Mouse (Mus musculus) embryonic facial prominence, embryonic 13.5 days (tissue): ENCODE measurements around the gene Rcbtb2. TPM values are rescaled to one million over a fixed set of nuclear protein-coding genes. Genes with fewer than 3 reads are reported as not detected.

ENCODE experiments used
- ATAC-seq: fragments of 200-750 bp; cut with Nextera tagmentation; 2 replicates; pipeline ENCODE4 v1.8.0; 2017; ENCODE audit warnings: low read depth; ENCODE audit not compliant: insufficient number of reproducible peaks, insufficient read depth, low FRiP score, low TSS enrichment
- H3K27ac ChIP-seq: fragments of 300-500 bp; sonication (generic); 2 replicates; pipeline ENCODE4 v1.5.1; 2015; ENCODE audit warnings: moderate library complexity, mild to moderate bottlenecking, inconsistent platforms
- H3K27me3 ChIP-seq: fragments of 300-500 bp; sonication (generic); 2 replicates; pipeline ENCODE4 v1.6.1; 2015; ENCODE audit warnings: mild to moderate bottlenecking, inconsistent platforms
- H3K36me3 ChIP-seq: fragments of 300-500 bp; sonication (generic); 2 replicates; pipeline ENCODE4 v1.6.1; 2015; ENCODE audit warnings: mild to moderate bottlenecking, inconsistent platforms
- H3K4me1 ChIP-seq: fragments of 300-500 bp; sonication (generic); 2 replicates; pipeline ENCODE4 v1.6.1; 2015; ENCODE audit warnings: inconsistent platforms
- H3K4me2 ChIP-seq: fragments of 300-500 bp; sonication (generic); 2 replicates; pipeline ENCODE4 v1.6.1; 2015; ENCODE audit warnings: moderate library complexity, mild to moderate bottlenecking, inconsistent platforms
- H3K4me3 ChIP-seq: fragments of 300-500 bp; sonication (generic); 2 replicates; pipeline ENCODE4 v1.5.1; 2015; ENCODE audit warnings: mild to moderate bottlenecking, inconsistent platforms
- H3K9ac ChIP-seq: fragments of 300-500 bp; sonication (generic); 2 replicates; pipeline ENCODE4 v1.6.1; 2015; ENCODE audit warnings: mild to moderate bottlenecking, inconsistent platforms
- H3K9me3 ChIP-seq: fragments of 300-500 bp; sonication (generic); 2 replicates; pipeline ENCODE4 v1.6.1; 2016; ENCODE audit warnings: inconsistent platforms
- WGBS: fragments of 180-500 bp; shearing (Covaris S2); methylation state at CpG from one replicate; pipeline ENCODE4 v1.1.7; 2015; ENCODE audit warnings: mixed read lengths; 5-methylcytosine and 5-hydroxymethylcytosine counted together
- polyA plus RNA-seq: library from polyadenylated mRNA; unstranded; fragments of >200 nt; fragmentation: Nextera tagmentation; extraction: Ambion mirVana; gene quantifications from 2 replicates; pipeline ENCODE4 v1.2.1, GENCODE M21; 2015

Rcbtb2 gene
- polyA plus RNA-seq, 1 experiment from 2014 or later, result 122 TPM

- H3K27ac ChIP-seq, result no peak overlapping the region
Observed at GRCm38 (mm10) chr14:73226346-73226745, 103.5 kb downstream of the Rcbtb2 start.

DNA sequence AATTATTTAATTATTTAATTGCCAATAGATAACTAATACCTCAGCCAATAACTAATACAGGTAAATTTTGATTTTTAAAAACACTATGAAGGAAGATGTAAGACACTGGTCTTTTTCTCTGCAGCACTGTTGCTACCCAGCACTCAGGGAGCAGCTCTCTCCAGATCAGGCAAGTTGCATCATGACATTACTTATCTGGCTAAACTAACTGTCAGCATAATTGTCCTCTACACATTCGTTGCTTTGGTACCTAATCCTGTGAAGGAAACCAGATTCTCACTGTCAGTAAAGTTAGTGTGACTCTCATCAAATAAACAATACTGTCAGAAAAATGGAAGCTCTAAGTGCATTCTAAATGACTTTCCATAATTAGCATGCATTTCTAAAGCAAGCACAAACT, 104.0 kb downstream of the Rcbtb2 start:
- H3K27ac ChIP-seq, result no peak overlapping the region
- H3K9me3 ChIP-seq, result no peaks in the 10 kb centered on the region
- peaks cover 12% of the 10 kb centered on the region for H3K4me1 ChIP-seq
- no peaks in the 10 kb centered on the region; the same call in 1 of the 2 replicates for H3K36me3 ChIP-seq
- no peak overlapping the region for H3K4me3 ChIP-seq
- H3K27me3 ChIP-seq, result no peaks in the 10 kb centered on the region
- ATAC-seq, result no peak
- 30% methylated on average over 1 of the region's 1 CpGs for WGBS
- H3K9ac ChIP-seq, result no peak overlapping the region
- H3K4me2 ChIP-seq, result no peak overlapping the region

More at GRCm38 (mm10) chr14:73226346-73226745, 103.5 kb downstream of the Rcbtb2 start:
- no peaks in the 10 kb centered on the region; the same call in 1 of the 2 replicates for H3K36me3 ChIP-seq
- H3K9ac ChIP-seq, result no peak overlapping the region
- H3K4me3 ChIP-seq, result no peak overlapping the region
- no peak for ATAC-seq
- no peak overlapping the region for H3K4me2 ChIP-seq
- no peaks in the 10 kb centered on the region for H3K9me3 ChIP-seq
- H3K4me1 ChIP-seq, result peaks cover 7% of the 10 kb centered on the region
- H3K27me3 ChIP-seq, result no peaks in the 10 kb centered on the region
- WGBS, result 68% methylated on average over 3 of the region's 3 CpGs

DNA sequence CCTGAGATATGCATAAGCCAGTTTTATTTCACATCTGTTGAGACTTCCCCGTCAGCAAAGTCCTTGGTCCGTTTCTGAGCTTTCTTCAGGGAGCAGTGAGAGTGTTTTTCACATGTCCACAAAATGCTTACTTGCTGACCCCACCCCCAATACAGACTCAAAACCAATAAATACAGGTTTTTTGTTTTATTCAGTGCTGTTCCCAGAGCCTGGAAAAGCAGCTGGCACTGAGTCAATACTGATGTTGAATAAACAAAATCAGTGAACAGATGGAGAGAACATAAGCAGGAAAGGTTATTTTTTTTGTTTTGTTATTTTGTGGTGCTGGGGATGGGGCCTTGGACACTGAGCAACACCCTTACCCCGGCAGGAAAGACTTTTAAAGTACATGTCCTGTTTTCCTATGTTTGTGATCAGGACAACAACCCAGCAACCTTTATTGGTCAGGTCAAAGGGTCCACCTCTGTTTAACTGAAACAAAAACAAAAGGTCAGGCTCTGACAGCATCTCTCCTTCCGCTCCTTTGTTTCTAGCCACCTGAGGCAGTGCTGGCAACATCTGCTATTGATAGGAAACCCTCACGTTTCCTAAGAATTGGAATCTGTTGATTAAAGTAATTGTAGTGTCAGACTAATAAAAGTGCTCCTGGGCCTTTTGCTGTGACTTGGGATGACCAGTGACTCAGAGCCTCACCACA, 108.6 kb downstream of the Rcbtb2 start:
- Histone ChIP-seq H3K9ac (no peak overlapping the region), H3K4me1 (peaks cover 24% of the 10 kb centered on the region), H3K9me3 (no peaks in the 10 kb centered on the region), H3K27ac (peak overlapping the region; percentile 60), H3K27me3 (no peaks in the 10 kb centered on the region), H3K36me3 (no peaks in the 10 kb centered on the region; the same call in 1 of the 2 replicates), H3K4me3 (no peak overlapping the region), H3K4me2 (no peak overlapping the region)
- ATAC-seq, result no peak
- WGBS, result 19% methylated on average over 5 of the region's 5 CpGs

GRCm38 (mm10) chr14:73234468-73235031, 111.7 kb downstream of the Rcbtb2 start:
- peaks cover 22% of the 10 kb centered on the region for H3K4me1 ChIP-seq
- no peak overlapping the region for H3K9ac ChIP-seq
- H3K9me3 ChIP-seq, result no peaks in the 10 kb centered on the region
- no peak overlapping the region for H3K4me2 ChIP-seq
- H3K27me3 ChIP-seq, result no peaks in the 10 kb centered on the region
- no peak overlapping the region for H3K4me3 ChIP-seq
- no peaks in the 10 kb centered on the region; the same call in 1 of the 2 replicates for H3K36me3 ChIP-seq
- H3K27ac ChIP-seq, result peak overlapping the region; percentile 71
- no peak for ATAC-seq
- 11% methylated on average over 2 of the region's 2 CpGs for WGBS

DNA sequence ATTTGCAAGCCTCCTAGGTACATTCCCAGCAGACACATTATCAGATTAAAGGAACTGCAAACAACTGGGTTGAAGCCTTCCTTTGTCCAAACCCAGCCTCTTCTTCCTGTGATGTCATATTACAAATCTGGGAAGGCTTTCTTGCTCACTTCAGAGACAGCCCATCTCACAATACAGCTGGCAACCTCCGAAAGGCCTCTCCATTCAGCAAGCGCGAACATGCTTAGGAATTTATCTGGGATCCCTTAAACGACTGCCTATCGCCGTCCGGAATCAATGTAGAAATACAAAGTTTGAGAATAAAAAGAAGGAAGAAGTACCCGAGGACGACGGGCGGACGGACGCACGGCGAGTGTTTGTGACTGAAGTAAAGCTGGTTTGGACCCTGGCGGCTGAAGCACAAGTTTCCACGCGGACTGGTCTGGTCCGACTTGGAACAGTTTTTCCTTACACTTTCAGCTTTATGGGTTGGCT, 115.0 kb downstream of the Rcbtb2 start, which contains the start of gene Lpar6:
Gene Lpar6 (plus strand): TSS at position 48 of the 474 bp plus-strand sequence.
- under 1% methylated on average over 19 of the region's 19 CpGs for WGBS

DNA sequence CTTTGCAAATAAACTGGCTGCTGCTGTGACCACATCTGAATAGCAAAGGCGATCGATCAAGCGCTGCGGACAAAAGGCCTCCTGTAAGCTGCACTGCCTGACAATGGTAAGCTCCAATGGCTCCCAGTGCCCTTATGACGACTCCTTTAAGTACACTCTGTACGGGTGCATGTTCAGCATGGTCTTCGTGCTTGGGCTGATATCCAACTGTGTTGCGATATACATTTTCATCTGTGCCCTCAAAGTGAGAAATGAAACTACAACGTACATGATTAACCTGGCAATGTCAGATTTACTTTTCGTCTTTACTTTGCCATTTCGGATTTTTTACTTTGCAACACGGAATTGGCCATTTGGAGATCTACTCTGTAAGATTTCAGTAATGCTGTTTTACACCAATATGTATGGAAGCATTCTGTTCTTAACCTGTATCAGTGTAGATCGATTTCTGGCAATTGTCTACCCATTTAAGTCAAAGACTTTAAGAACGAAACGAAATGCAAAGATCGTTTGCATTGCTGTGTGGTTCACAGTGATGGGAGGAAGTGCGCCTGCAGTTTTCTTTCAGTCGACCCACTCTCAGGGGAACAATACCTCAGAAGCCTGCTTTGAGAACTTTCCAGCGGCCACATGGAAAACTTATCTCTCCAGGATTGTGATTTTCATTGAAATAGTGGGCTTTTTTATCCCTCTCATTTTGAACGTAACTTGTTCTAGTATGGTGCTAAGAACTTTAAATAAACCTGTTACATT, 115.8 kb downstream of the Rcbtb2 start:
- Histone ChIP-seq H3K9me3 (no peaks in the 10 kb centered on the region), H3K4me2 (peak overlapping the region; percentile 59), H3K36me3 (peaks cover 6% of the 10 kb centered on the region), H3K4me3 (peak overlapping the region; percentile 63), H3K9ac (peak overlapping the region; percentile 83), H3K27ac (peak overlapping the region; percentile 97), H3K27me3 (no peaks in the 10 kb centered on the region), H3K4me1 (peaks cover 14% of the 10 kb centered on the region)
- WGBS, result under 1% methylated on average over 20 of the region's 20 CpGs
- peak; percentile 76; the same call in 1 of the 2 replicates for ATAC-seq

More for the DNA sequence above, 115.0 kb downstream of the Rcbtb2 start, which contains the start of gene Lpar6:
- Histone ChIP-seq H3K9ac (peak within 1 kb of the TSS; percentile 83), H3K4me1 (peaks cover 14% of the 10 kb centered on the region), H3K4me2 (peak within 1 kb of the TSS; percentile 59), H3K9me3 (no peaks in the 10 kb centered on the region), H3K27ac (peak within 1 kb of the TSS; percentile 97), H3K4me3 (peak within 1 kb of the TSS; percentile 63), H3K36me3 (peaks cover 6% of the 10 kb centered on the region), H3K27me3 (no peaks in the 10 kb centered on the region)
- peak; percentile 85 for ATAC-seq

- peaks cover 11% of the 10 kb centered on the region for H3K4me1 ChIP-seq
- ATAC-seq, result no peak
- peak overlapping the region; percentile 97 for H3K27ac ChIP-seq
- H3K27me3 ChIP-seq, result no peaks in the 10 kb centered on the region
- H3K9ac ChIP-seq, result peak overlapping the region; percentile 83
- H3K4me2 ChIP-seq, result peak overlapping the region; percentile 59
- H3K36me3 ChIP-seq, result peaks cover 6% of the 10 kb centered on the region
- no peaks in the 10 kb centered on the region for H3K9me3 ChIP-seq
- peak overlapping the region; percentile 63 for H3K4me3 ChIP-seq
- WGBS, result 1% methylated on average over 6 of the region's 6 CpGs
Observed at GRCm38 (mm10) chr14:73239291-73239690, 116.5 kb downstream of the Rcbtb2 start.

DNA sequence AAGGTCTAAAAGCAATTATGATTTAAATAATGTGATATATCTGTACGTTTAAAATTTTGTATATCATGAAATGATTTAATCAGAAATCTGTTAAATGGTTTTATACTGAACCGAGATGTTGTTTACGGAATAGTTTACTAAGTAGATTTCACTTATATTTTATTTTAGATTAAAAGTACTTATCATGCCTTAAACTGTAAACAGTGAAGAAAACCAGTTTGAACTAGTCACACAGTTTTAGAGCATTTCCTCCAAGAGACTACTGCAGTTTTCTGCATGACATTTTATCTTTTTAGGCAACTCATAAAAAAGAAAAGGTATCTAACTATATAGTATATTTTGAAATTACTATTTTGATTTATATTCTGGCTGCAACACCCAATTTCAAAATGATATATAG, 117.0 kb downstream of the Rcbtb2 start:
- no peak overlapping the region; the same call in 1 of the 2 replicates for H3K4me3 ChIP-seq
- no peaks in the 10 kb centered on the region for H3K27me3 ChIP-seq
- H3K36me3 ChIP-seq, result peaks cover 6% of the 10 kb centered on the region
- ATAC-seq, result no peak
- H3K9me3 ChIP-seq, result no peaks in the 10 kb centered on the region
- peak overlapping the region; percentile 59; the same call in 1 of the 2 replicates for H3K4me2 ChIP-seq
- H3K4me1 ChIP-seq, result peaks cover 9% of the 10 kb centered on the region
- H3K27ac ChIP-seq, result no peak overlapping the region
- H3K9ac ChIP-seq, result no peak overlapping the region
- WGBS, result 41% methylated on average over 3 of the region's 3 CpGs

GRCm38 (mm10) chr14:73244061-73244597, 121.3 kb downstream of the Rcbtb2 start:
- Histone ChIP-seq H3K4me2 (no peak overlapping the region), H3K9ac (no peak overlapping the region), H3K4me1 (peaks cover 4% of the 10 kb centered on the region; the same call in 1 of the 2 replicates), H3K9me3 (no peaks in the 10 kb centered on the region), H3K27ac (no peak overlapping the region), H3K36me3 (peaks cover 6% of the 10 kb centered on the region), H3K4me3 (no peak overlapping the region), H3K27me3 (no peaks in the 10 kb centered on the region)
- WGBS, result 91% methylated on average over 2 of the region's 2 CpGs
- ATAC-seq, result no peak

- WGBS, result 90% methylated on average over 2 of the region's 2 CpGs
- no peaks in the 10 kb centered on the region for H3K27me3 ChIP-seq
- ATAC-seq, result no peak
- H3K27ac ChIP-seq, result no peak overlapping the region
- H3K9me3 ChIP-seq, result no peaks in the 10 kb centered on the region
- H3K4me1 ChIP-seq, result no peaks in the 10 kb centered on the region
- H3K9ac ChIP-seq, result no peak overlapping the region
- H3K36me3 ChIP-seq, result no peaks in the 10 kb centered on the region
- no peak overlapping the region for H3K4me3 ChIP-seq
- H3K4me2 ChIP-seq, result no peak overlapping the region
Observed at GRCm38 (mm10) chr14:73250056-73250455, 127.2 kb downstream of the Rcbtb2 start.

- Histone ChIP-seq H3K9ac (no peak overlapping the region), H3K4me3 (no peak overlapping the region), H3K27me3 (no peaks in the 10 kb centered on the region), H3K9me3 (no peaks in the 10 kb centered on the region), H3K27ac (no peak overlapping the region), H3K4me1 (0 out of 2 replicates have a peak, but pooled peaks cover 2% of the 10 kb centered on the region), H3K36me3 (no peaks in the 10 kb centered on the region), H3K4me2 (no peak overlapping the region)
- no peak for ATAC-seq
- 68% methylated on average over 2 of the region's 2 CpGs for WGBS
Observed at GRCm38 (mm10) chr14:73252276-73252675, 129.4 kb downstream of the Rcbtb2 start.
